ENCODE assay signal across 8 mouse cellular contexts in the genomic region with DNA sequence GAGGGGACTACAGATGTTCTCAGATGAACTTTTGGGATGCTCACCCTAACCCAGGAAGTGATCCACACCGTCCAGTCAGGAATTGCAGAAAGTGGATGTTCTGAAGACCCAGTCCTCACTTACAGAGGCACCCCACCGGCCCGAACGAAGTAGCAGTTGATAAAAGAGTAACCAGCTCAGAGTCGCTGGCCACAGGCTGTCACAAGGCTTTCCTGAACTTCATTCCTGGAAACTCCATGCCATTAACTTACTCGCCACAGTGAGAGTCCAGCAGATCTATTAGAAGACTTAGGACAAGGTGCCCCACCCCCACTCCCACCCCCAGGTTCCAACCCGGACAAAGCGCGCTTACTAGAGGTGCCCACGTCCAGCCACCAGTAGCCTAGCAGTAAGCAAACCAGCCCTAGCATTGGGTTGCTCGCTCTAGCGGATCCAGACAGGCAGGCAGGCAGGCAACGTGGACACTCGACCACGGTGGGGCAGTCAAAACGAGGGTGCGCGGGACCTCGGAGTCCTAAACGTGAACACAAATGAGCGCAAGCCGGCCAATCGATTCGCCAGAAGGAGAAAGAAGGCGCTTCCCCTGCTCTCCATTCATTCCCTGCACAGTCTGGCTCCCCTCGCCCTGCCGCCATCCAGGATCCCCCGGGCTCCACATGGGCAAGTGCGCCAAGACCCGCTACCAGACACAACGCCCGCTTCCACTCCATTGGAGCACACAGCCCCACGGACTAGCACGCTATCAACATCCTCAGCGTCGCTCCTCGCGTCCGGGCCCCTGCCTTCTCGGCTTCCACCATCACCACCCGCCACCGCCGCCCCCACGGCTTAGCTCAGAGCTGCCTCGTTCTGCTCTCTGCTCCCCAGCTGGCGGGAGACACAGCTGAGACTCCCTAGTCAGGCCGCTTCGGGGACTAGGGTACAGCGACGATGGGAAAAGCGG. TPM values are rescaled to one million over a fixed set of nuclear protein-coding genes. Genes with fewer than 3 reads are reported as not detected.
DNase-seq lines count a peak whose midpoint lies in the region; ATAC-seq and TF ChIP-seq lines count a peak whose summit lies in the region.

No protein-coding gene starts in this region.

- peak; percentile 56; the same call in 1 of the 2 replicates for TF ChIP-seq CTCF in liver, embryonic 14.5 days (IDR thresholded peaks at IDR 0.05; ENCODE audit: low read depth)

- H3K36me3 ChIP-seq in heart, embryonic 14.5 days (ENCODE audit: control insufficient read depth, insufficient read depth, low read length) = no peaks in the 10 kb centered on the region
- H3K36me3 ChIP-seq in liver, embryonic 14.5 days (replicated peaks; ENCODE audit: control insufficient read depth, insufficient read depth, low read depth) = no peaks in the 10 kb centered on the region
- H3K36me3 ChIP-seq in stomach, embryonic 15.5 days = no peaks in the 10 kb centered on the region

- H3K27me3 ChIP-seq in heart, embryonic 14.5 days (ENCODE audit: control insufficient read depth, insufficient read depth, low read length) = no peaks in the 10 kb centered on the region
- H3K27me3 ChIP-seq in liver, embryonic 14.5 days (ENCODE audit: control insufficient read depth, insufficient read depth, low read length) = peaks cover 14% of the 10 kb centered on the region
- H3K27me3 ChIP-seq in stomach, embryonic 15.5 days (replicated peaks) = no peaks in the 10 kb centered on the region

- H3K4me1 ChIP-seq in heart, embryonic 14.5 days (ENCODE audit: control insufficient read depth in 2 of 2, insufficient read depth in 2 of 2, low read length in 2 of 2) = no peaks in the 10 kb centered on the region
- H3K4me1 ChIP-seq in liver, embryonic 14.5 days (replicated peaks; ENCODE audit: control insufficient read depth in 2 of 2, insufficient read depth in 2 of 2, low read length in 1 of 2) = no peaks in the 10 kb centered on the region
- peaks cover 29% of the 10 kb centered on the region for H3K4me1 ChIP-seq in stomach, embryonic 15.5 days

- H3K4me3 ChIP-seq in heart, embryonic 14.5 days (ENCODE audit: control insufficient read depth in 1 of 2, insufficient read depth in 1 of 2, low read depth in 1 of 2, low read length in 2 of 2) = peak overlapping the region; percentile 68 to 79
- H3K4me3 ChIP-seq in liver, embryonic 14.5 days (ENCODE audit: insufficient read depth in 1 of 2, low read depth in 2 of 2, low read length in 2 of 2) = peak overlapping the region; percentile 51 to 65
- H3K4me3 ChIP-seq in stomach, embryonic 15.5 days (replicated peaks) = peak overlapping the region; percentile 82

- H3K27ac ChIP-seq in heart, embryonic 14.5 days (replicated peaks in 1 of 2; ENCODE audit: control insufficient read depth in 1 of 2, insufficient read depth in 1 of 2, low read depth in 2 of 2, low read length in 2 of 2) = peak overlapping the region in 1 of 2 experiments; percentile 10; a peak in 2 of 4 replicates
- no peak overlapping the region for H3K27ac ChIP-seq in liver, embryonic 14.5 days
- H3K27ac ChIP-seq in stomach, embryonic 15.5 days = peak overlapping the region; percentile 92

- ATAC-seq in heart, embryonic 14.5 days (ENCODE audit: insufficient number of reproducible peaks, insufficient read depth, low FRiP score, low read depth) = peak; percentile 36; the same call in 1 of the 2 replicates
- peak; percentile 5; the same call in 1 of the 2 replicates for ATAC-seq in liver, embryonic 14.5 days (ENCODE audit: insufficient read depth)
- peak; percentile 61; the same call in 1 of the 2 replicates for ATAC-seq in stomach, embryonic 15.5 days (ENCODE audit: insufficient read depth, low FRiP score, low read depth)

- no peak for TF ChIP-seq EP300 in liver, embryonic 14.5 days (IDR thresholded peaks at IDR 0.05; ENCODE audit: low read depth)

- peak overlapping the region; percentile 82 for H3K9ac ChIP-seq in heart, embryonic 14.5 days (ENCODE audit: low read length)
- H3K9ac ChIP-seq in liver, embryonic 14.5 days (replicated peaks) = peak overlapping the region; percentile 42
- H3K9ac ChIP-seq in stomach, embryonic 15.5 days = peak overlapping the region; percentile 77

- peak overlapping the region; percentile 100 for H3K4me2 ChIP-seq in heart, embryonic 14.5 days (ENCODE audit: low read length)
- peak overlapping the region; percentile 84 for H3K4me2 ChIP-seq in liver, embryonic 14.5 days (ENCODE audit: low read depth)
- H3K4me2 ChIP-seq in stomach, embryonic 15.5 days = peak overlapping the region; percentile 93

- H3K9me3 ChIP-seq in heart, embryonic 14.5 days (ENCODE audit: control insufficient read depth, low read length) = no peaks in the 10 kb centered on the region
- H3K9me3 ChIP-seq in liver, embryonic 14.5 days (ENCODE audit: control insufficient read depth, low read length) = no peaks in the 10 kb centered on the region
- H3K9me3 ChIP-seq in stomach, embryonic 15.5 days = no peaks in the 10 kb centered on the region

- DNase-seq in CD4-positive, CD25-positive, alpha-beta regulatory T cell, adult 2 months (ENCODE audit: low read depth, low spot score) = peak; percentile 73
- DNase-seq in brain, embryonic 18.5 days (ENCODE audit: low read depth, low spot score) = peak; percentile 50
- peak; percentile 62 for DNase-seq in fibroblast of lung, adult 2 months (ENCODE audit: low read depth)
- peak; percentile 87 for DNase-seq in kidney, postnatal 10 days
- no peak for DNase-seq in liver, embryonic 14.5 days (ENCODE audit: low read depth in 3 of 3, low spot score in 3 of 3)
- peak; percentile 89 for DNase-seq in neural tube, embryonic 10.5 days (ENCODE audit: extremely low spot score, low spot score)

- 2% methylated on average over 50 of the region's 51 CpGs for WGBS in heart, embryonic 14.5 days
- 2% methylated on average over 51 of the region's 51 CpGs for WGBS in liver, embryonic 14.5 days (ENCODE audit: insufficient replicate concordance)
- WGBS in stomach, embryonic 15.5 days = 2% methylated on average over 50 of the region's 51 CpGs

RNA-seq across cellular contexts. Expression of a gene that starts 1.6 kb away (rescaled TPM):
- 3.3 and 5.0 TPM in 2 replicates for polyA plus RNA-seq in heart, embryonic 14.5 days (2014; fragmentation: Nextera tagmentation; extraction: Ambion mirVana)
- polyA plus RNA-seq in liver, embryonic 14.5 days (2012; rRNA removed) = 2.1 and 2.4 TPM in 2 replicates
- polyA plus RNA-seq in liver, embryonic 14.5 days (2014; fragmentation: Nextera tagmentation; extraction: Ambion mirVana) = 2.6 and 2.7 TPM in 2 replicates
- 26.1 and 27.5 TPM in 2 replicates for polyA plus RNA-seq in stomach, embryonic 15.5 days (2015; fragmentation: Nextera tagmentation; extraction: Ambion mirVana)

Comparison
In these comparisons a context has a peak if more than half of its experiments do, and no peak if none do; other contexts are left out.
1. DNase-seq: peak in CD4-positive, CD25-positive, alpha-beta regulatory T cell, adult 2 months (single experiment), brain, embryonic 18.5 days (single experiment), fibroblast of lung, adult 2 months (single experiment), kidney, postnatal 10 days (single experiment) and neural tube, embryonic 10.5 days (single experiment); none in liver, embryonic 14.5 days (0 of 3).
2. ATAC-seq: peak in every context shown above with its lines; median percentile 61 in stomach, embryonic 15.5 days; 36 in heart, embryonic 14.5 days; 5 in liver, embryonic 14.5 days.
3. Peak in every context shown above with its lines, with median percentiles within 50 percentile points of each other: H3K4me2 ChIP-seq, H3K4me3 ChIP-seq and H3K9ac ChIP-seq.